Mouse (Mus musculus) naive thymus-derived CD4-positive, alpha-beta T cell, adult 2 months (primary cell): ENCODE data around the gene Rrbp1.

Source experiments
- DNase-seq: peaks from one replicate; pipeline ENCODE4 v3.0.0-alpha.2; 2011; ENCODE audit warnings: low read depth

Gene Rrbp1

GRCm38 (mm10) chr2:144005166-144005955, 5.7 kb downstream of the Rrbp1 start:
- DNase-seq: no peak

- no peak for DNase-seq
Measured at GRCm38 (mm10) chr2:144003544-144003943, 7.5 kb downstream of the Rrbp1 start.

GRCm38 (mm10) chr2:144002229-144002984, 8.7 kb downstream of the Rrbp1 start:
- DNase-seq: no peak

GRCm38 (mm10) chr2:143992977-143993376, 18.1 kb downstream of the Rrbp1 start:
- no peak for DNase-seq

- no peak for DNase-seq
Measured at GRCm38 (mm10) chr2:143991964-143992672, 18.9 kb downstream of the Rrbp1 start.

GRCm38 (mm10) chr2:143990997-143991396, 20.1 kb downstream of the Rrbp1 start:
- no peak for DNase-seq

GRCm38 (mm10) chr2:143988016-143988415, 23.0 kb downstream of the Rrbp1 start:
- no peak for DNase-seq

- DNase-seq: no peak
Measured at GRCm38 (mm10) chr2:143987485-143987884, 23.6 kb downstream of the Rrbp1 start.

- peak; percentile 26 for DNase-seq
Measured at GRCm38 (mm10) chr2:143983482-143983881, 27.6 kb downstream of the Rrbp1 start.

- no peak for DNase-seq
Measured at GRCm38 (mm10) chr2:143982901-143983300, 28.2 kb downstream of the Rrbp1 start.

- DNase-seq: no peak
Measured at GRCm38 (mm10) chr2:143982152-143982551, 28.9 kb downstream of the Rrbp1 start.

- peak; percentile 69 for DNase-seq
Measured at GRCm38 (mm10) chr2:143980781-143981398, 30.2 kb downstream of the Rrbp1 start.

- no peak for DNase-seq
Measured at GRCm38 (mm10) chr2:143978444-143979147, 32.5 kb downstream of the Rrbp1 start.

GRCm38 (mm10) chr2:143975146-143975649, 35.9 kb downstream of the Rrbp1 start:
- DNase-seq: no peak

GRCm38 (mm10) chr2:143973161-143973560, 37.9 kb downstream of the Rrbp1 start:
- no peak for DNase-seq

- DNase-seq: no peak
Measured at GRCm38 (mm10) chr2:143971887-143972286, 39.2 kb downstream of the Rrbp1 start.

- DNase-seq: no peak
Measured at GRCm38 (mm10) chr2:143970841-143971240, 40.2 kb downstream of the Rrbp1 start.

GRCm38 (mm10) chr2:143969260-143969659, 41.8 kb downstream of the Rrbp1 start:
- no peak for DNase-seq

GRCm38 (mm10) chr2:143963318-143963717, 47.7 kb downstream of the Rrbp1 start:
- DNase-seq: no peak

- DNase-seq: no peak
Measured at GRCm38 (mm10) chr2:143962192-143962591, 48.9 kb downstream of the Rrbp1 start.

GRCm38 (mm10) chr2:143955746-143956145, 55.3 kb downstream of the Rrbp1 start:
- no peak for DNase-seq
